Mouse (Mus musculus): ENCODE data around the gene Gorab. TPM values are rescaled to one million over a fixed set of nuclear protein-coding genes. Genes with fewer than 3 reads are reported as not detected.

Gene Gorab
- polyA plus RNA-seq, 1 experiment from 2014 or later = 19.3 TPM

DNA sequence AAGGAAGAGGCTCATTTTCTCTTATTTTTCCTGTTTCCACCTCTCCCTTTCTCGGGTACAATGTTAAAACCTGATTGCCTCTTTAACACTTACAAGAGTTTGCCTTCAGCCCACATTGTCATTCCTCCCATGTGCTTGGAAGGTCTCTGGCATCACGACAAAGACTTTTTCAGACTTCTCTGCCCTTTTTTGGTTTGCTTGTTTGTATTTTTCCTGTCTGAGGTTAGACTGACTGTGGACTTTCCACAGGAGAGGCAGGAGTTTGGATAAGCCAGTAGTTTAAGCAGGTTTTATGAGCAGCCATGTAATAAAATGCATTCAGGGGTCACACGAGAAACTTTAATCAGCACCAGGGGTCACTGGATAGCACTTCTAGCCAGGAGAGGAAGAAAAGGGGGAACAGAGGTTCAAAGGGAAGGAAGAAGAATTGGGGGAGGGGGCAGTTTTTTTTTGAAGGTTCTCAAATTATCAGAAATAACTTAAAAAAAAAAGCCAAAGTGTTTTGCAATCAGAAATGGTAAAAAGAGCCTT, 47.8 kb downstream of the Gorab start:
- Histone ChIP-seq H3K9me3 (replicated peaks) (no peaks in the 10 kb centered on the region), H3K4me1 (peaks cover 9% of the 10 kb centered on the region; the same call in 1 of the 2 replicates), H3K27me3 (replicated peaks) (no peaks in the 10 kb centered on the region), H3K27ac (replicated peaks) (no peak overlapping the region), H3K4me2 (no peak overlapping the region), H3K9ac (replicated peaks) (no peak overlapping the region), H3K36me3 (no peaks in the 10 kb centered on the region), H3K4me3 (replicated peaks) (no peak overlapping the region)
- ATAC-seq (ENCODE audit: low FRiP score) = no peak
- 19% methylated on average over 3 of the region's 3 CpGs for WGBS

DNA sequence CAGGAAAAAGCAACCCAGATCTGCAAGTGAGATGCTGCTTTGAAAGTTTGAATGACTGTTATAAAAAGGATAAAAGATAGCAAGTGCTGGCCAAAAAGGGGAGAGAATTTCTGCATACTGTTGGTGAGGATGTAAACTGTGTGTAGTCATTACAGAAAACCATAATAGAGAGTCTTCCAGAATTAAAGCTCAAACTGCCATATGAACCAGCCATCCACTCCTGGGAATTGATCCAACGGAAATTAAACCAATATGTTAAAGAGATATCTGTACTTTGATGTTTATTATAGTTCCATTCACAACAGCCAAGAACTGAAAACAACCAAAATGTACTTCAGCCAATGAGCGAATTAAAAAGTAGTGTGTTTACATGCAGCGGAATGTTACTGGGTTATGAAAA, 52.5 kb downstream of the Gorab start:
- Histone ChIP-seq H3K9ac (replicated peaks) (no peak overlapping the region), H3K27me3 (replicated peaks) (no peaks in the 10 kb centered on the region), H3K4me3 (replicated peaks) (no peak overlapping the region), H3K27ac (replicated peaks) (no peak overlapping the region), H3K9me3 (replicated peaks) (no peaks in the 10 kb centered on the region), H3K36me3 (no peaks in the 10 kb centered on the region), H3K4me2 (no peak overlapping the region), H3K4me1 (0 out of 2 replicates have a peak, but pooled peaks cover 3% of the 10 kb centered on the region)
- WGBS = 86% methylated on average over 3 of the region's 3 CpGs
- ATAC-seq (ENCODE audit: low FRiP score) = no peak

DNA sequence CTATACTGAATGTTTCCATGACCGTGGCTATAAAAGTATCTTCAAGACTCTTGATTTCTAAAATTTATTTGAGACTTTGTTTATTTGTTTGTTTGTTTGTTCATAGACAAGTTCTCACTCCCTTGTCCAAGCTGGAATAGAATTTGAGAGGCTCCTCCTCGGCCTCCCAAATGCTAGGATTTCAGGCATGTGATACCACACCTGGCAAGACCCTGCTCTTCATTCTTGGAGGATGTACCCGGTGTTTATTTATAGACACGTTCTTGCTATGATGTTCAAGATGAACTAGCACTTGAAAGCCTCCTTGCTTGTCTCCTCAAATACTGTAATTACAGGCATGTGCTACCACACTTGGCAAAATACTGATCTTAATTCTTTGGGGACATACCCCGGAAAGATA, 57.9 kb downstream of the Gorab start:
- Histone ChIP-seq H3K4me2 (no peak overlapping the region), H3K4me3 (replicated peaks) (no peak overlapping the region), H3K27me3 (replicated peaks) (no peaks in the 10 kb centered on the region), H3K9me3 (replicated peaks) (no peaks in the 10 kb centered on the region), H3K36me3 (no peaks in the 10 kb centered on the region), H3K4me1 (no peaks in the 10 kb centered on the region), H3K9ac (replicated peaks) (no peak overlapping the region), H3K27ac (replicated peaks) (no peak overlapping the region)
- WGBS = 87% methylated on average over 5 of the region's 5 CpGs
- ATAC-seq (ENCODE audit: low FRiP score) = no peak

DNA sequence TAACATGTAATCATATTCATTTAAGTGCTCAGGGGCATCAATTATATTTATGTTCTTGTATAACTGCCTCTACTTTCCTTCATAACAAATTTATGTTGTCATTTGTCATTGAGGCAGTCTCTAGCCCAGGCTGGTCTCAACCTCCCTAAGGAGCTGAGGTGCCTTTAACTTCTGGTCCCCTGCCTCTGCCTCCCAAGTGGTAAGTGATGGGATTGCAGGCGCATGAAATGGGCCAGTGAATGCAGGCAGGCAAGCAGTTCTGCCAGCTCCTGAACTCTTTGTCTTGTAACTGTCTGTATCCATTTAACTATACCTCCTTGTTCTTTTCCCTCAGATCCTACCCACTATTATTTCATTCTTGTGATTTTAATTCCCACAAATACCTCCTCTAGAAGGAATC, 58.5 kb downstream of the Gorab start:
- H3K4me3 ChIP-seq (replicated peaks) = no peak overlapping the region
- H3K4me2 ChIP-seq = no peak overlapping the region
- no peaks in the 10 kb centered on the region for H3K36me3 ChIP-seq
- H3K27ac ChIP-seq (replicated peaks) = no peak overlapping the region
- H3K4me1 ChIP-seq = no peaks in the 10 kb centered on the region
- no peaks in the 10 kb centered on the region for H3K9me3 ChIP-seq (replicated peaks)
- WGBS = 30% methylated on average over 1 of the region's 1 CpGs
- no peaks in the 10 kb centered on the region for H3K27me3 ChIP-seq (replicated peaks)
- H3K9ac ChIP-seq (replicated peaks) = no peak overlapping the region
- no peak for ATAC-seq (ENCODE audit: low FRiP score)

DNA sequence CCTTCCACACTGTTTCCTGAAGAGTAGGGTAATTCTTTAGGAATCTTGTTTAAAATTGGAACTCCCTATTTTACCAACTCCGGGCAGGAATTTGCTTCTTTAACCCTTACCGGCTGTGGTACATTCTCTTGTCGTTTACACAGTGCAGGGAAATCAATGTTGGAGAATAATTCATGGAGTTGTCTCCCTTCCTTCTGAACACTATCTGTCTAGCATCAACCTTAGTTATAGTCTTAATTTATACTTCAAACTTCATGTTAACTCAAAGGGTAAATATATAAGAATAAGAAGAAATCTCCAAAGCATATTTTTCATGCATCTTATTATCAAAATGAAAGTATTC, 64.3 kb downstream of the Gorab start:
- H3K9me3 ChIP-seq (replicated peaks) = no peaks in the 10 kb centered on the region
- H3K9ac ChIP-seq (replicated peaks) = no peak overlapping the region
- H3K36me3 ChIP-seq = no peaks in the 10 kb centered on the region
- no peak overlapping the region; the same call in 1 of the 2 replicates for H3K4me2 ChIP-seq
- H3K27me3 ChIP-seq (replicated peaks) = no peaks in the 10 kb centered on the region
- ATAC-seq (ENCODE audit: low FRiP score) = no peak
- H3K4me3 ChIP-seq (replicated peaks) = no peak overlapping the region
- peaks cover 5% of the 10 kb centered on the region; the same call in 1 of the 2 replicates for H3K4me1 ChIP-seq
- 56% methylated on average over 3 of the region's 3 CpGs for WGBS
- no peak overlapping the region for H3K27ac ChIP-seq (replicated peaks)

DNA sequence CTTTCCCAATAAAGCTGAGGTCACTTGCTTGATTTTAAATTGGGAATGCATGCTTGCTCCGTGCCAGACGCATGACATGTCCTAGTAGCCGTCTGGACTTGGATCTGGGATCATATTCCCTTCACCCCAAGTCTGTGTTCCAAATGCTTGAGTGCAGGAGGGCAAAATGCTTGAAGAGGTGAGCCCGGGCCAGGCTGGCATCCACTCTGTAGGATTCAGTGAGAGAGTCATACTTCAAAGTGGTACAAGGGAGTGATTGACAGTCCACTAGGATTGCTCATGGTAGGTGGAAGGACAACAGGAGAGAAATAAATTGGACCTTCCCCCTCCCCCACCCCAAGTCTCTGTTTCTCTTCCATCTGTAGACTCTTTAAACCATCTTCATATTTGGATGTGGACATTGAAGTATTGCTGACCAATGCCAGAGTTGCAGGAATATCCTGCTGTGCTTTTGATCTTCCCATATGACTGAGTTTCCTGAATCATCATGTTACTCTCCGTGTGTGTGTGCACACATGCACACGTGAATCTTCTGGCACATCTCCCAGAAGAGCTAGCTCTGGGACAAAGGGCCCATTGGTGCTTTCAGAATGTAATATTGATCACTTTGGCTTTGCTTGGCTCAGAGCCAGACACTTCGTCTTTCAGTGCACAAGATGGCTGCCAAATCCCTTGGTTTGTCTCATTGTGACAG, 64.8 kb downstream of the Gorab start:
- no peak overlapping the region for H3K27ac ChIP-seq (replicated peaks)
- no peaks in the 10 kb centered on the region for H3K27me3 ChIP-seq (replicated peaks)
- H3K36me3 ChIP-seq = no peaks in the 10 kb centered on the region
- H3K4me3 ChIP-seq (replicated peaks) = no peak overlapping the region
- H3K4me2 ChIP-seq = no peak overlapping the region; the same call in 1 of the 2 replicates
- H3K9me3 ChIP-seq (replicated peaks) = no peaks in the 10 kb centered on the region
- ATAC-seq (ENCODE audit: low FRiP score) = peak; percentile 59
- H3K4me1 ChIP-seq = peaks cover 5% of the 10 kb centered on the region; the same call in 1 of the 2 replicates
- WGBS = 60% methylated on average over 7 of the region's 7 CpGs
- H3K9ac ChIP-seq (replicated peaks) = no peak overlapping the region

DNA sequence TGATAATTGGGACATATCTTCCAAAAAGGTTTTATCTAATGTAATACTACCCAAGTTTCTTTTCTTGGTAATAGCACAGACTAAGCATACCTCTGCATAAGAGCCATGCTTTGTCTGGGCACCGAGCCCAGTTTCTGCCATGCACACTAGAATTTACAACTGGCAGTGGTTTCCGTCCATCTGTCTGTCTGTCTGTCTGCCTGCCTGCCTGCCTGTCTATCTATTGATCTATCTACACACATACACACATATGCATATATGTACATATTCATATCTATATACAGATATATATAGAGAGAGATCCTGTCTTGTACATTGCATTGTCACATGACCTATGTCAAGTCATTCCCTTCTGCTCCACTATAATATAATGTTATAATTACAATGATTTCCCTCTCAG, 65.6 kb downstream of the Gorab start:
- Histone ChIP-seq H3K9ac (replicated peaks) (no peak overlapping the region), H3K27me3 (replicated peaks) (no peaks in the 10 kb centered on the region), H3K36me3 (no peaks in the 10 kb centered on the region), H3K4me2 (no peak overlapping the region), H3K9me3 (replicated peaks) (no peaks in the 10 kb centered on the region), H3K4me1 (peaks cover 5% of the 10 kb centered on the region; the same call in 1 of the 2 replicates), H3K27ac (replicated peaks) (no peak overlapping the region), H3K4me3 (replicated peaks) (no peak overlapping the region)
- ATAC-seq (ENCODE audit: low FRiP score) = no peak
- 68% methylated on average over 2 of the region's 2 CpGs for WGBS

Other genes with a start within 250 kb of the Gorab start
- 4.8 and 6.2 TPM in 2 replicates for gene Prrx1, start 90.0 kb downstream of the Gorab start, polyA plus RNA-seq (2015; fragmentation: Nextera tagmentation; extraction: Ambion mirVana)

Data from neural tube, embryonic 15.5 days (tissue).